Mouse (Mus musculus): ENCODE data around the gene Saysd1. TPM values are rescaled to one million over a fixed set of nuclear protein-coding genes. Genes with fewer than 3 reads are reported as not detected.
"Not testable (repeated sequence)": the region's sequence is repeated elsewhere in the genome, so short reads cannot be mapped to it uniquely, and the experiment has no call there.

Gene Saysd1
- polyA plus RNA-seq, 1 experiment from 2014 or later: 10.5 TPM

DNA sequence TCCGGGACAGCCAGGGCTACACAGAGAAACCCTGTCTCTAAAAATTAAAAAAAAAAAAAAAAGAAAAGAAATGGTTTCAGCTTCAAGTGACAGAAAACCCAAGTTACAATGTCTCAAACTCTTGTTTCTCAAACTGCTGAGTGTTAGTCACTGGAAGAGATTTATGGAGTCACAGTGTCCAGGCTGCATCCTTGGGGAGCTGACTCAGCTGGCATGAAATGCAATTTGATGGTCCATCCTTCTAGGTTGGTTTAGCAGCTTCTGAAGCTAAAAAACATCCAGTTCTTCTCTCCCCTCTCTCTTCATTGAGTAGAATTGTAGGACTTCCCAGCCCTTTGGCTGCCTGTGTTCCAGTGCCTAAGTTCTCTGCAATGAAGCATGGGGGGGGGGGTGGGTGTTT, 94.3 kb downstream of the Saysd1 start:
- Histone ChIP-seq H3K4me3 (no peak overlapping the region), H3K9me3 (no peaks in the 10 kb centered on the region), H3K4me1 (peaks cover 9% of the 10 kb centered on the region; the same call in 1 of the 2 replicates), H3K36me3 (no peaks in the 10 kb centered on the region), H3K27ac (no peak overlapping the region), H3K27me3 (ENCODE audit: insufficient read depth, poor library complexity, severe bottlenecking) (no peaks in the 10 kb centered on the region)
- WGBS: 95% methylated on average over 1 of the region's 1 CpGs
- no peak for DNase-seq (ENCODE audit: low spot score)

DNA sequence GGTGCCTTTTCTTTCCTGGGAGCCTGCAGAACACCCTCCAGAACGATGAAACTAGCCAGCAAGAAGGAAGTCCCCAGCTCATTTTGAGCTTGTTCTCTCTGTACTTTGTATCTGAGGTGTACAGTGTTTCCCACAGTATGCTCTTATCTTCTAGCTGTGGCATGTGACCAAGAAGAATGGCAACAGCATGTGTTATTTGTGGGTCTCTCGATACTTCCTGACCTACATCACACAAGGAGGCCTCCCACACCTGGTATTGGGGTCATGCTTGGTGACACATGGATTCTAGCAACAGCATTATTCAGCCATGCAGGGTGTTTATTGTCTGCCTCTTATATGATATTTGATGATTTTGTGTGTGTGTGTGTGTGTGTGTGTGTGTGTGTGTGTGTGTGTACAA, 96.5 kb downstream of the Saysd1 start:
- no peak for DNase-seq (ENCODE audit: low spot score)
- H3K27me3 ChIP-seq (ENCODE audit: insufficient read depth, poor library complexity, severe bottlenecking): no peaks in the 10 kb centered on the region
- 43% methylated on average over 2 of the region's 2 CpGs for WGBS
- no peak overlapping the region for H3K4me3 ChIP-seq
- no peak overlapping the region for H3K27ac ChIP-seq
- no peaks in the 10 kb centered on the region for H3K9me3 ChIP-seq
- no peaks in the 10 kb centered on the region for H3K4me1 ChIP-seq
- no peaks in the 10 kb centered on the region for H3K36me3 ChIP-seq

DNA sequence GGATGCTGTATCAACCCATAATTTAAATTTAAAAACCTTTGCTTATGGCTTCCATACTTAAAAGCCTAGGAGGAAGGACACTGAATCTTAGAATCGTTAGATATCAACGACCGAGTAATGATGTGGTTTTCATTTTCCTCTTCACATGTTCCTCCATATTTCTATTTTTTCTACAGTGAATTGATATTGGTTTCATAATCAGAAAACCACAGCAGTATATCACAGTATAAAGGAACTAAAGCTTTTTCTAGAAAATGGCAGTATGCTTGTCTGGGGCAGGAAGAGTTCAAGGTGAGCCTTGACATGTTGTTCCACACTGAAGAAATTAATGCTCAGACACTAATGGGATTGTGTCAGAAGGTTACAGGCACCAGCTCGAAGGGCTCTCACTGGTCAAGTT, 97.4 kb downstream of the Saysd1 start:
- Histone ChIP-seq H3K36me3 (no peaks in the 10 kb centered on the region), H3K4me1 (no peaks in the 10 kb centered on the region), H3K9me3 (no peaks in the 10 kb centered on the region), H3K27me3 (ENCODE audit: insufficient read depth, poor library complexity, severe bottlenecking) (no peaks in the 10 kb centered on the region), H3K4me3 (no peak overlapping the region), H3K27ac (no peak overlapping the region)
- 90% methylated on average over 4 of the region's 4 CpGs for WGBS
- no peak for DNase-seq (ENCODE audit: low spot score)

DNA sequence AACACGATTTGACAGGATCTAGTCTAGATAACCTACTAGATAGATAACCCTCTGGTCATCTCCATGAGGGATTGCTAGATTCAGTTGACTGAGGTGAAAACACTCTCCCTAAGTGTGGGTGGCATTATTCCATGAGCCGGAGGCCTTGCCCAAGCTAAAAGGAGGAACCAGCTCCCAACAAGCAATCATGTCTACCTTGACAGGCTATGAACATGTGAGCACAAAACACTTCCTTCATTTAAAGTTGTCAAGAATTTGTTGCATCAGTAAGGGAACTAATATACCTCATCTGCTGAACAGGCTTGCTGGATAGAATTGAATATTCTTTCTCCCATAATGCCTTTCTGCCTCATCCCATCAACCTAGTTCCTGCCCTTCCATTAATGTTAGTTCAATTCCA, 98.5 kb downstream of the Saysd1 start:
- no peaks in the 10 kb centered on the region for H3K27me3 ChIP-seq (ENCODE audit: insufficient read depth, poor library complexity, severe bottlenecking)
- DNase-seq (ENCODE audit: low spot score): no peak
- no peaks in the 10 kb centered on the region for H3K9me3 ChIP-seq
- H3K4me3 ChIP-seq: no peak overlapping the region
- H3K4me1 ChIP-seq: peaks cover 4% of the 10 kb centered on the region
- no peaks in the 10 kb centered on the region for H3K36me3 ChIP-seq
- WGBS: 85% methylated on average over 2 of the region's 2 CpGs
- H3K27ac ChIP-seq: no peak overlapping the region

DNA sequence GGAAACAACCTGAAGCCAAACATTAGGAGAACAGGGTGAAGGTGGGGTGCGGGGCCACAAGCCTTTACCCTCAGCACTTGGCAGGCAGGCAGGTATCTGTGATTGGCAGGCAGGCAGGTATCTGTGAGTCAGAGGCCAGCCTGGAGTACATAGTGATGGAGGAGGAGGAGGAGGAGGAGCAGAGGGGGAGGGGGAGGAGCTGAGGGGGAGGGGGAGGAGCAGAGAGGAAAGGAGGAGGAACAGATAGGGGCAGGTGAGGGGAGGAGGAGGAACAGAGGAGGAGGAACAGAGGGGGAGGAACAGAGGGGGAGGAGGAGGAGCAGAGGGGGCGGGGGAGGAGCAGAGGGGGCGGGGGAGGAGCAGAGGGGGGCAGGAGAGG, 105.6 kb downstream of the Saysd1 start:
- peaks cover 28% of the 10 kb centered on the region for H3K4me1 ChIP-seq
- no peak for DNase-seq (ENCODE audit: low spot score)
- 50% methylated on average over 1 of the region's 3 CpGs for WGBS
- H3K27ac ChIP-seq: no peak overlapping the region
- no peaks in the 10 kb centered on the region for H3K9me3 ChIP-seq
- no peaks in the 10 kb centered on the region for H3K36me3 ChIP-seq
- no peak overlapping the region for H3K4me3 ChIP-seq
- H3K27me3 ChIP-seq (ENCODE audit: insufficient read depth, poor library complexity, severe bottlenecking): no peaks in the 10 kb centered on the region

DNA sequence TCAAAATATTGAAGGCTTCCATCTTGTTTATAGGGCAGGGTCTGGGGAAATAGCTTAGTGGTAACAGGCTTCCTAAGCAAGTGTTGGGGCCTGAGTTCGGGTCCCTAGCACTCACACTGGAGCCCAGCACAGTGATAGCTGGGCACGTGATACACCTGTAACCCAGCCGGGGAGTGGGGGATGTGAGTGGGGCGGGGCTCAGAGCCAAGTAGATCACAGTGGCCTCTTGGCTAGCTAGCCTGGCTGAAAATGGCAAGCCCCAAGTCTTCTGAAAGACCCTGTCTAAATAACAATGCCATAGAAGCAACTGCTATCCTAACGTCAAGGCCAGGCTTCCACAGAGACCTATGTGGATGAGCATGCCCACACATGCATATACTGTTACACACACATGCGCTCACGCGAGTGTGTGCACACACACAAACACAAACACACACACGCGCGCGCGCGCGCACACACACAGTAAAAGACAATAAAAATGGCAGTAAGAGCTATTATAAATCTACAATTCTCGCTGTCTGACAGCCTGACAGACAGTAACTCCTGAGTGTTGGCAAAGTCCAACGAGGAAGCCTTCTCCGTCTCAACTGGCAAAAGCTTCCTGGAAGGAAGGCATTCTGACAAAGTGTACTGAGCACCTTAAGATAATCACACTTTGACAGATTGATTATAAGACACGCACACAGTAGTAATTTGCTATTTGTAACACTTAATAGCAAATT, 106.2 kb downstream of the Saysd1 start:
- Histone ChIP-seq H3K4me3 (no peak overlapping the region), H3K4me1 (peaks cover 28% of the 10 kb centered on the region), H3K36me3 (no peaks in the 10 kb centered on the region), H3K27me3 (ENCODE audit: insufficient read depth, poor library complexity, severe bottlenecking) (no peaks in the 10 kb centered on the region), H3K27ac (no peak overlapping the region), H3K9me3 (no peaks in the 10 kb centered on the region)
- WGBS: 71% methylated on average over 19 of the region's 19 CpGs
- DNase-seq (ENCODE audit: low spot score): no peak

DNA sequence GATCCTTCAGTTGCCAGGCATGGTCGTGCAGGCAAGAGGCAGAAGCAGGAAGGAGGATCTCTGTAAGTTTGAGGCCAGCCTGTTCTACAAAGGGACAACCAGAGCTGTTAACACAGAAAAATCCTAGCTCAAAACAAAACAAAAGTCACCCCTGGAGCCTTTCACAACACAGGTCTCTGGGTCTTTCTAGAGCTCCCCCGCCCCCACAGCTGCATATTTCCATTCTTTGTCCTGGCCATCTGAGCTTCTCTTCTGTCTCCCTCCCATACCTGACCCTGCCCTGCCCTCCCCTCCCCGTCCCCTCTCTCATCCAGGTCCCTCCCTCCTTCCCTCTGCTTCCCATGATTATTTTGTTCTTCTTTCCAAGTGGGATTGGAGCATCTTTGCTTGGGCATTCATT, 108.7 kb downstream of the Saysd1 start:
- no peaks in the 10 kb centered on the region for H3K9me3 ChIP-seq
- H3K27ac ChIP-seq: no peak overlapping the region
- no peaks in the 10 kb centered on the region for H3K27me3 ChIP-seq (ENCODE audit: insufficient read depth, poor library complexity, severe bottlenecking)
- peaks cover 28% of the 10 kb centered on the region for H3K4me1 ChIP-seq
- 49% methylated on average over 3 of the region's 3 CpGs for WGBS
- no peaks in the 10 kb centered on the region for H3K36me3 ChIP-seq
- DNase-seq (ENCODE audit: low spot score): no peak
- H3K4me3 ChIP-seq: no peak overlapping the region

DNA sequence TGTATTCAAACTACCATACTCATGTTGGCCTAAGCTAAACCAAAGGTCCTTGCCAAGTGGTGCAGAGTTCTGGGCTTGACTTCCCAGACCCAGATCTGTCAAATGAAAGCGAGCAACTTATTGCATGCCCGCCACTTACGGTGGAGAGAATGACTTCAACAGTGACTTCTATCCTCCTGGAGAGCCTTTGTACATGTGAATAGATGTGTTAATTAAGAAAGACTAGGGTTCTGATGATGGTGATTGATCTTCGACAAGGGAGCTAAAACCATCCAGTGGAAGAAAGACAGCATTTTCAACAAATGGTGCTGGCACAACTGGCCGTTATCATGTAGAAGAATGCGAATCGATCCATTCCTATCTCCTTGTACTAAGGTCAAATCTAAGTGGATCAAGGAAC, 110.9 kb downstream of the Saysd1 start:
- H3K36me3 ChIP-seq; H3K27ac ChIP-seq; H3K4me3 ChIP-seq; H3K9me3 ChIP-seq; DNase-seq (ENCODE audit: low spot score); H3K27me3 ChIP-seq (ENCODE audit: insufficient read depth, poor library complexity, severe bottlenecking): not testable (repeated sequence)
- WGBS: 87% methylated on average over 7 of the region's 7 CpGs
- H3K4me1 ChIP-seq: peaks cover 11% of the 10 kb centered on the region

Other genes starting within 250 kb of the Saysd1 start
- gene Gng2, start 160.9 kb downstream of the Saysd1 start, polyA plus RNA-seq (2016; fragmentation: Nextera tagmentation; extraction: Ambion mirVana): 33.9 and 61.6 TPM in 2 replicates
- 4.4 and 7.1 TPM in 2 replicates for gene Kcnk5, start 43.3 kb upstream of the Saysd1 start, polyA plus RNA-seq (2016; fragmentation: Nextera tagmentation; extraction: Ambion mirVana)
- gene Kcnk16, start 130.7 kb upstream of the Saysd1 start, polyA plus RNA-seq (2016; fragmentation: Nextera tagmentation; extraction: Ambion mirVana): 0.65 TPM in 1 of 2 replicates, not detected in the other
- 12.4 and 13.1 TPM in 2 replicates for gene Nudt13, start 156.2 kb upstream of the Saysd1 start, polyA plus RNA-seq (2016; fragmentation: Nextera tagmentation; extraction: Ambion mirVana)
- 47.7 and 58.8 TPM in 2 replicates for gene Ecd, start 209.6 kb upstream of the Saysd1 start, polyA plus RNA-seq (2016; fragmentation: Nextera tagmentation; extraction: Ambion mirVana)
- 26.5 and 38.4 TPM in 2 replicates for gene Fam149b, start 209.6 kb upstream of the Saysd1 start, polyA plus RNA-seq (2016; fragmentation: Nextera tagmentation; extraction: Ambion mirVana)

Data from heart, embryonic 10.5 days (tissue).